Mouse (Mus musculus) lung, adult 2 months (tissue): ENCODE data around the gene Rasgrp3. TPM values are rescaled to one million over a fixed set of nuclear protein-coding genes. Genes with fewer than 3 reads are reported as not detected.

Source experiments
- DNase-seq: peaks from one replicate; pipeline ENCODE4 v3.0.0; 2022
- H3K4me1 ChIP-seq: fragments of 200-500 bp; 2 replicates; pipeline ENCODE4 v1.6.1; 2011; ENCODE audit warnings: low read length; ENCODE audit not compliant: control insufficient read depth, insufficient read depth
- H3K4me3 ChIP-seq: fragments of 200-500 bp; replicated peaks from 2 replicates; pipeline ENCODE3; 2011; ENCODE audit warnings: low read depth, mild to moderate bottlenecking, control low read depth, low read length; ENCODE audit errors: extremely low read depth
- CTCF ChIP-seq: fragments of 200-500 bp; IDR thresholded peaks from 2 replicates; pipeline ENCODE4 v1.5.1; 2011; ENCODE audit warnings: mild to moderate bottlenecking, low read length, control low read depth; ENCODE audit not compliant: insufficient read depth
- POLR2A ChIP-seq: fragments of 200-500 bp; IDR thresholded peaks from 2 replicates; pipeline ENCODE4 v1.6.1; 2011; ENCODE audit warnings: low read depth, mild to moderate bottlenecking, control low read depth, low read length, borderline replicate concordance; ENCODE audit errors: extremely low read depth
- WGBS: fragments of 180-500 bp; shearing (Covaris S2); methylation state at CpG from one replicate; pipeline ENCODE4 v1.1.7; 2018; 5-methylcytosine and 5-hydroxymethylcytosine counted together
- polyA plus RNA-seq: library from polyadenylated mRNA; depleted of rRNA; stranded (reverse); fragments of >200 nt; gene quantifications from 2 replicates; pipeline ENCODE4 v1.2.3, GENCODE M21; 2012

Gene Rasgrp3
- polyA plus RNA-seq, 1 experiment: 27.0 TPM

- Histone ChIP-seq H3K4me3 (no peak overlapping the region), H3K4me1 (peaks cover 7% of the 10 kb centered on the region)
- no peak for TF ChIP-seq CTCF
- no peak for TF ChIP-seq POLR2A
- 59% methylated on average over 8 of the region's 8 CpGs for WGBS
- no peak for DNase-seq
These were observed 82.6 kb downstream of the Rasgrp3 start for GRCm38 (mm10) chr17:75518181-75518901.

- Histone ChIP-seq H3K4me3 (no peak overlapping the region), H3K4me1 (peaks cover 10% of the 10 kb centered on the region)
- DNase-seq: no peak
- TF ChIP-seq POLR2A (no peak), CTCF (no peak)
- whole genome bisulfite sequencing: 55% methylated on average over 8 of the region's 8 CpGs
These were observed 83.7 kb downstream of the Rasgrp3 start for GRCm38 (mm10) chr17:75519239-75519900.

- no peak for TF ChIP-seq POLR2A
- TF ChIP-seq CTCF: no peak
- Histone ChIP-seq H3K4me3 (no peak overlapping the region), H3K4me1 (peaks cover 10% of the 10 kb centered on the region)
- no peak for DNase-seq
- 69% methylated on average over 6 of the region's 6 CpGs for WGBS
These were observed 85.6 kb downstream of the Rasgrp3 start for GRCm38 (mm10) chr17:75521236-75521842.

- no peak for DNase-seq
- no peak for TF ChIP-seq POLR2A
- Histone ChIP-seq H3K4me1 (peaks cover 10% of the 10 kb centered on the region), H3K4me3 (no peak overlapping the region)
- WGBS: 37% methylated on average over 9 of the region's 9 CpGs
These were observed 86.8 kb downstream of the Rasgrp3 start for GRCm38 (mm10) chr17:75522347-75523065.

GRCm38 (mm10) chr17:75523812-75524211 lies 88.1 kb downstream of the Rasgrp3 start:
- TF ChIP-seq CTCF: no peak
- no peak for TF ChIP-seq POLR2A
- 55% methylated on average over 3 of the region's 3 CpGs for WGBS
- DNase-seq: no peak
- Histone ChIP-seq H3K4me1 (peaks cover 10% of the 10 kb centered on the region), H3K4me3 (no peak overlapping the region)

- TF ChIP-seq POLR2A (no peak), CTCF (no peak)
- H3K4me1 ChIP-seq: peaks cover 10% of the 10 kb centered on the region
- DNase-seq: no peak
- WGBS: 86% methylated on average over 1 of the region's 1 CpGs
- H3K4me3 ChIP-seq: no peak overlapping the region
These were observed 90.7 kb downstream of the Rasgrp3 start for GRCm38 (mm10) chr17:75526411-75526810.

- WGBS: 96% methylated on average over 14 of the region's 14 CpGs
- no peak for DNase-seq
- Histone ChIP-seq H3K4me1 (no peaks in the 10 kb centered on the region), H3K4me3 (no peak overlapping the region)
- TF ChIP-seq CTCF (no peak), POLR2A (no peak)
These were observed 93.7 kb downstream of the Rasgrp3 start for GRCm38 (mm10) chr17:75529222-75529935.

GRCm38 (mm10) chr17:75532469-75532986 lies 96.8 kb downstream of the Rasgrp3 start:
- DNase-seq: no peak
- TF ChIP-seq CTCF (no peak), POLR2A (no peak)
- WGBS: 88% methylated on average over 6 of the region's 6 CpGs
- Histone ChIP-seq H3K4me3 (no peak overlapping the region), H3K4me1 (no peaks in the 10 kb centered on the region)
